Mouse (Mus musculus) stomach, embryonic 15.5 days (tissue): ENCODE results near the gene Btbd16. TPM values are rescaled to one million over a fixed set of nuclear protein-coding genes. Genes with fewer than 3 reads are reported as not detected.

Experiments
- ATAC-seq: fragments of 200-750 bp; cut with Nextera tagmentation; 2 replicates; pipeline ENCODE4 v1.8.0; 2017; ENCODE audit warnings: low read depth, moderate number of reproducible peaks, moderate TSS enrichment; ENCODE audit not compliant: insufficient read depth, low FRiP score
- H3K27ac ChIP-seq: fragments of 300-500 bp; sonication (generic); 2 replicates; pipeline ENCODE4 v1.5.1; 2015; ENCODE audit warnings: mild to moderate bottlenecking, inconsistent platforms
- H3K27me3 ChIP-seq: fragments of 300-500 bp; sonication (generic); replicated peaks from 2 replicates; pipeline ENCODE4 v1.6.1; 2015; ENCODE audit warnings: inconsistent platforms
- H3K36me3 ChIP-seq: fragments of 300-500 bp; sonication (generic); 2 replicates; pipeline ENCODE4 v1.6.1; 2015; ENCODE audit warnings: inconsistent platforms
- H3K4me1 ChIP-seq: fragments of 300-500 bp; sonication (generic); 2 replicates; pipeline ENCODE4 v1.6.1; 2015; ENCODE audit warnings: inconsistent platforms
- H3K4me2 ChIP-seq: fragments of 300-500 bp; sonication (generic); 2 replicates; pipeline ENCODE4 v1.6.1; 2015; ENCODE audit warnings: mild to moderate bottlenecking, inconsistent platforms
- H3K4me3 ChIP-seq: fragments of 300-500 bp; sonication (generic); replicated peaks from 2 replicates; pipeline ENCODE4 v1.5.1; 2015; ENCODE audit warnings: inconsistent platforms
- H3K9ac ChIP-seq: fragments of 300-500 bp; sonication (generic); 2 replicates; pipeline ENCODE4 v1.6.1; 2015; ENCODE audit warnings: inconsistent platforms
- H3K9me3 ChIP-seq: fragments of 300-500 bp; sonication (generic); 2 replicates; pipeline ENCODE4 v1.6.1; 2016; ENCODE audit warnings: inconsistent platforms
- WGBS: fragments of 180-500 bp; shearing (Covaris S2); methylation state at CpG from one replicate; pipeline ENCODE4 v1.1.7; 2015; 5-methylcytosine and 5-hydroxymethylcytosine counted together
- polyA plus RNA-seq: library from polyadenylated mRNA; unstranded; fragments of >200 nt; fragmentation: Nextera tagmentation; extraction: Ambion mirVana; gene quantifications from 2 replicates; pipeline ENCODE4 v1.2.1, GENCODE M21; 2015

The Btbd16 gene
- polyA plus RNA-seq, 1 experiment from 2014 or later: 0.15 TPM

GRCm38 (mm10) chr7:130854684-130855292 is 80.9 kb downstream of the Btbd16 start:
- no peak for ATAC-seq
- no peaks in the 10 kb centered on the region for H3K36me3 ChIP-seq
- H3K4me2 ChIP-seq: no peak overlapping the region
- H3K4me1 ChIP-seq: no peaks in the 10 kb centered on the region
- no peak overlapping the region for H3K9ac ChIP-seq
- no peaks in the 10 kb centered on the region for H3K27me3 ChIP-seq
- no peak overlapping the region for H3K4me3 ChIP-seq
- 53% methylated on average over 4 of the region's 4 CpGs for WGBS
- H3K27ac ChIP-seq: no peak overlapping the region
- no peaks in the 10 kb centered on the region for H3K9me3 ChIP-seq

- Histone ChIP-seq H3K36me3 (no peaks in the 10 kb centered on the region), H3K9me3 (no peaks in the 10 kb centered on the region), H3K9ac (no peak overlapping the region), H3K4me2 (no peak overlapping the region), H3K4me1 (no peaks in the 10 kb centered on the region), H3K27me3 (no peaks in the 10 kb centered on the region), H3K27ac (no peak overlapping the region), H3K4me3 (no peak overlapping the region)
- ATAC-seq: no peak
- WGBS: 33% methylated on average over 3 of the region's 3 CpGs
Observed at GRCm38 (mm10) chr7:130855681-130856080, 81.8 kb downstream of the Btbd16 start.

- Histone ChIP-seq H3K4me1 (no peaks in the 10 kb centered on the region), H3K4me3 (no peak overlapping the region), H3K9me3 (no peaks in the 10 kb centered on the region), H3K27me3 (no peaks in the 10 kb centered on the region), H3K9ac (no peak overlapping the region), H3K4me2 (no peak overlapping the region), H3K36me3 (no peaks in the 10 kb centered on the region), H3K27ac (no peak overlapping the region)
- WGBS: 62% methylated on average over 6 of the region's 6 CpGs
- ATAC-seq: no peak
Observed at GRCm38 (mm10) chr7:130857973-130858372, 84.1 kb downstream of the Btbd16 start.

GRCm38 (mm10) chr7:130859926-130860325 is 86.1 kb downstream of the Btbd16 start:
- Histone ChIP-seq H3K9ac (no peak overlapping the region), H3K4me1 (no peaks in the 10 kb centered on the region), H3K4me2 (no peak overlapping the region), H3K27me3 (no peaks in the 10 kb centered on the region), H3K9me3 (no peaks in the 10 kb centered on the region), H3K36me3 (no peaks in the 10 kb centered on the region), H3K4me3 (no peak overlapping the region), H3K27ac (no peak overlapping the region)
- no peak for ATAC-seq
- 52% methylated on average over 5 of the region's 5 CpGs for WGBS

- no peak overlapping the region for H3K4me3 ChIP-seq
- no peak overlapping the region for H3K9ac ChIP-seq
- H3K4me2 ChIP-seq: no peak overlapping the region
- no peak overlapping the region for H3K27ac ChIP-seq
- no peaks in the 10 kb centered on the region for H3K9me3 ChIP-seq
- no peak for ATAC-seq
- 51% methylated on average over 11 of the region's 11 CpGs for WGBS
- no peaks in the 10 kb centered on the region for H3K27me3 ChIP-seq
- H3K36me3 ChIP-seq: no peaks in the 10 kb centered on the region
- H3K4me1 ChIP-seq: no peaks in the 10 kb centered on the region
Observed at GRCm38 (mm10) chr7:130860721-130861142, 86.9 kb downstream of the Btbd16 start.

GRCm38 (mm10) chr7:130862501-130862900 is 88.6 kb downstream of the Btbd16 start:
- H3K27ac ChIP-seq: no peak overlapping the region
- WGBS: 62% methylated on average over 1 of the region's 1 CpGs

GRCm38 (mm10) chr7:130864711-130865110 is 90.8 kb downstream of the Btbd16 start:
- no peak overlapping the region for H3K4me3 ChIP-seq
- H3K9me3 ChIP-seq: no peaks in the 10 kb centered on the region
- H3K27me3 ChIP-seq: no peaks in the 10 kb centered on the region
- H3K4me1 ChIP-seq: peaks cover 3% of the 10 kb centered on the region; the same call in 1 of the 2 replicates
- no peak overlapping the region for H3K4me2 ChIP-seq
- no peak overlapping the region for H3K27ac ChIP-seq
- ATAC-seq: no peak
- H3K9ac ChIP-seq: no peak overlapping the region
- no peaks in the 10 kb centered on the region for H3K36me3 ChIP-seq
- WGBS: 68% methylated on average over 7 of the region's 7 CpGs

More at GRCm38 (mm10) chr7:130862501-130862900, 88.6 kb downstream of the Btbd16 start:
- no peak overlapping the region for H3K9ac ChIP-seq
- H3K9me3 ChIP-seq: no peaks in the 10 kb centered on the region
- ATAC-seq: no peak
- no peaks in the 10 kb centered on the region for H3K27me3 ChIP-seq
- no peak overlapping the region for H3K4me2 ChIP-seq
- H3K36me3 ChIP-seq: no peaks in the 10 kb centered on the region
- H3K4me1 ChIP-seq: peaks cover 3% of the 10 kb centered on the region; the same call in 1 of the 2 replicates
- H3K4me3 ChIP-seq: no peak overlapping the region

- no peaks in the 10 kb centered on the region for H3K36me3 ChIP-seq
- peaks cover 3% of the 10 kb centered on the region; the same call in 1 of the 2 replicates for H3K4me1 ChIP-seq
- peak within 1 kb of the TSS; percentile 87 for H3K9ac ChIP-seq
- under 1% methylated on average over 101 of the region's 114 CpGs for WGBS
- peak within 1 kb of the TSS; percentile 85 for H3K4me3 ChIP-seq
- H3K9me3 ChIP-seq: no peaks in the 10 kb centered on the region
- H3K4me2 ChIP-seq: peak within 1 kb of the TSS; percentile 64
- peak within 1 kb of the TSS; percentile 85 for H3K27ac ChIP-seq
- ATAC-seq: peak; percentile 98
- no peaks in the 10 kb centered on the region for H3K27me3 ChIP-seq
Observed at GRCm38 (mm10) chr7:130865613-130866591, 92.0 kb downstream of the Btbd16 start, which contains the start of gene Plekha1. Gene Plekha1, plus strand, starts transcription at chr7:130865756.

- Histone ChIP-seq H3K36me3 (no peaks in the 10 kb centered on the region), H3K4me1 (peaks cover 3% of the 10 kb centered on the region; the same call in 1 of the 2 replicates), H3K27ac (peak overlapping the region; percentile 85), H3K27me3 (no peaks in the 10 kb centered on the region), H3K9me3 (no peaks in the 10 kb centered on the region), H3K4me2 (peak overlapping the region; percentile 64), H3K9ac (peak overlapping the region; percentile 87; the same call in 1 of the 2 replicates), H3K4me3 (peak overlapping the region; percentile 85)
- 4% methylated on average over 13 of the region's 13 CpGs for WGBS
- ATAC-seq: no peak
Observed at GRCm38 (mm10) chr7:130866640-130867039, 92.8 kb downstream of the Btbd16 start.

GRCm38 (mm10) chr7:130867256-130867655 is 93.4 kb downstream of the Btbd16 start:
- no peaks in the 10 kb centered on the region for H3K36me3 ChIP-seq
- no peak for ATAC-seq
- 60% methylated on average over 3 of the region's 3 CpGs for WGBS
- H3K4me2 ChIP-seq: peak overlapping the region; percentile 64; the same call in 1 of the 2 replicates
- H3K9me3 ChIP-seq: no peaks in the 10 kb centered on the region
- no peak overlapping the region for H3K9ac ChIP-seq
- H3K4me3 ChIP-seq: no peak overlapping the region
- no peaks in the 10 kb centered on the region for H3K27me3 ChIP-seq
- H3K4me1 ChIP-seq: peaks cover 3% of the 10 kb centered on the region; the same call in 1 of the 2 replicates
- H3K27ac ChIP-seq: no peak overlapping the region
